ENCODE assay signal across 11 mouse cellular contexts in the genomic region with DNA sequence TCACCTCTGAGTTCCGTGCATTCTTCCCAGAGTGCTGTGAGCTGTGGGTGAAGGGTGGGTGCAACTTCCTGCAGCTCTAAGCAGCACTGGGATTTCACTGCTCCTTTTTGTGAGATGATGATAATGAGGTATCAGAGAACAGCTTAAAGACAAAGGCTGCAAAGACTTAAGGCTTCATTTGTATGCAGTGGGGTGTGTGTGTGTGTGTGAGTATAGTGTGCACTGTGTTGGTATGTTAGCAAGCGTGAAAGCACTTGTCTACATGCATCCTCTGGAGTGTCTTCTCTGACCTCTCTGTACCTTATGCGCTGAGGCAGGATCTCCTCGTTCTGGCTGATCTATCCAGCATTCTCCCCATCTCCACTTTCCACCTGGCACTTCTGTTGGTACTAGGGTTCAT.
DNase-seq lines count a peak whose midpoint lies in the region; ATAC-seq lines count a peak whose summit lies in the region.
"Had no signal": no experiment of that assay in that cellular context is flagged by ENCODE, and none has a peak within 500 bp of the region (broad histone marks: within the 10 kb centered on the region; RNA-seq: fewer than 3 reads in every experiment).

No protein-coding gene starts in this region.

- H3K4me3 ChIP-seq in hindbrain, embryonic 14.5 days (replicated peaks; ENCODE audit: low read length): no peak overlapping the region
- no peak overlapping the region for H3K4me3 ChIP-seq in hindbrain, embryonic 10.5 days
- H3K4me3 ChIP-seq in embryonic facial prominence, embryonic 10.5 days: no peak overlapping the region
- H3K4me3 ChIP-seq in forebrain, embryonic 13.5 days: no peak overlapping the region
- no peak overlapping the region for H3K4me3 ChIP-seq in midbrain, embryonic 14.5 days (replicated peaks; ENCODE audit: low read depth, low read length)

- H3K27ac ChIP-seq in hindbrain, embryonic 14.5 days: no peak overlapping the region
- no peak overlapping the region; the same call in 1 of the 2 replicates for H3K27ac ChIP-seq in hindbrain, embryonic 10.5 days
- H3K27ac ChIP-seq in embryonic facial prominence, embryonic 10.5 days (replicated peaks): peak overlapping the region; percentile 86
- H3K27ac ChIP-seq in forebrain, embryonic 13.5 days: no peak overlapping the region
- H3K27ac ChIP-seq in midbrain, embryonic 14.5 days (replicated peaks; ENCODE audit: low read depth, low read length): 0 out of 2 replicates have a peak overlapping the region, but pooled peaks have one; percentile 1

- H3K36me3 ChIP-seq in hindbrain, embryonic 14.5 days (replicated peaks; ENCODE audit: control insufficient read depth, insufficient read depth): no peaks in the 10 kb centered on the region
- H3K36me3 ChIP-seq in hindbrain, embryonic 10.5 days: 0 out of 2 replicates have a peak, but pooled peaks cover under 1% of the 10 kb centered on the region
- peaks cover 3% of the 10 kb centered on the region; the same call in 1 of the 2 replicates for H3K36me3 ChIP-seq in embryonic facial prominence, embryonic 10.5 days (replicated peaks)
- H3K36me3 ChIP-seq in forebrain, embryonic 13.5 days (ENCODE audit: poor library complexity, severe bottlenecking): no peaks in the 10 kb centered on the region
- peaks cover 2% of the 10 kb centered on the region; the same call in 1 of the 2 replicates for H3K36me3 ChIP-seq in midbrain, embryonic 14.5 days (ENCODE audit: control insufficient read depth, insufficient read depth, low read length)

- ATAC-seq in hindbrain, embryonic 14.5 days (ENCODE audit: low FRiP score): peak; percentile 34; the same call in 1 of the 2 replicates
- peak; percentile 48; the same call in 1 of the 2 replicates for ATAC-seq in forebrain, embryonic 13.5 days
- 0 out of 2 replicates have a peak, but pooled peaks have one; percentile 40 for ATAC-seq in midbrain, embryonic 14.5 days (ENCODE audit: low FRiP score, low TSS enrichment)

- H3K4me2 ChIP-seq in hindbrain, embryonic 14.5 days (replicated peaks): no peak overlapping the region
- no peak overlapping the region for H3K4me2 ChIP-seq in forebrain, embryonic 13.5 days
- no peak overlapping the region for H3K4me2 ChIP-seq in midbrain, embryonic 14.5 days (ENCODE audit: low read length)
- H3K4me2 ChIP-seq: lung, embryonic 14.5 days had no signal

- H3K4me1 ChIP-seq in hindbrain, embryonic 14.5 days (replicated peaks; ENCODE audit: control insufficient read depth, insufficient read depth, low read length): peaks cover 10% of the 10 kb centered on the region; the same call in 1 of the 2 replicates
- H3K4me1 ChIP-seq in hindbrain, embryonic 10.5 days (replicated peaks): peaks cover 31% of the 10 kb centered on the region
- peaks cover 45% of the 10 kb centered on the region for H3K4me1 ChIP-seq in embryonic facial prominence, embryonic 10.5 days
- peaks cover 21% of the 10 kb centered on the region for H3K4me1 ChIP-seq in forebrain, embryonic 13.5 days
- no peaks in the 10 kb centered on the region; the same call in 1 of the 2 replicates for H3K4me1 ChIP-seq in midbrain, embryonic 14.5 days (ENCODE audit: control insufficient read depth, insufficient read depth, low read length)

- H3K9me3 ChIP-seq in hindbrain, embryonic 14.5 days (ENCODE audit: control insufficient read depth, low read length): no peaks in the 10 kb centered on the region
- H3K9me3 ChIP-seq in hindbrain, embryonic 10.5 days: no peaks in the 10 kb centered on the region
- H3K9me3 ChIP-seq in embryonic facial prominence, embryonic 10.5 days: no peaks in the 10 kb centered on the region
- no peaks in the 10 kb centered on the region for H3K9me3 ChIP-seq in forebrain, embryonic 13.5 days (replicated peaks)
- no peaks in the 10 kb centered on the region for H3K9me3 ChIP-seq in midbrain, embryonic 14.5 days (ENCODE audit: control insufficient read depth, low read length)

- 44% methylated on average over 4 of the region's 4 CpGs for WGBS in hindbrain, embryonic 14.5 days
- 81% methylated on average over 4 of the region's 4 CpGs for WGBS in hindbrain, embryonic 10.5 days
- WGBS in embryonic facial prominence, embryonic 10.5 days: 83% methylated on average over 4 of the region's 4 CpGs
- WGBS in forebrain, embryonic 13.5 days: 45% methylated on average over 4 of the region's 4 CpGs
- 48% methylated on average over 4 of the region's 4 CpGs for WGBS in midbrain, embryonic 14.5 days

- no peaks in the 10 kb centered on the region for H3K27me3 ChIP-seq in hindbrain, embryonic 14.5 days (ENCODE audit: control insufficient read depth, insufficient read depth, low read length)
- H3K27me3 ChIP-seq in hindbrain, embryonic 10.5 days (ENCODE audit: insufficient read depth, poor library complexity, severe bottlenecking): no peaks in the 10 kb centered on the region
- H3K27me3 ChIP-seq in embryonic facial prominence, embryonic 10.5 days (replicated peaks; ENCODE audit: low read depth, poor library complexity, severe bottlenecking): no peaks in the 10 kb centered on the region
- H3K27me3 ChIP-seq in forebrain, embryonic 13.5 days: no peaks in the 10 kb centered on the region
- H3K27me3 ChIP-seq in midbrain, embryonic 14.5 days (ENCODE audit: control insufficient read depth, insufficient read depth, low read length): no peaks in the 10 kb centered on the region

- no peak for DNase-seq in hindbrain, embryonic 14.5 days (ENCODE audit: low spot score)
- DNase-seq in hindbrain, embryonic 10.5 days (ENCODE audit: low spot score): no peak
- DNase-seq in embryonic facial prominence, embryonic 10.5 days (ENCODE audit: low spot score): no peak
- peak; percentile 17 for DNase-seq in midbrain, embryonic 14.5 days
- DNase-seq in right cerebral cortex, postnatal 4 days: no peak
- DNase-seq in left cerebral cortex, adult 8-10 months (ENCODE audit: low spot score in 2 of 2): no peak
- no peak for DNase-seq in cerebellum, adult 8-10 months
- DNase-seq: heart, postnatal 36 days; kidney, postnatal 25 days; lung, embryonic 14.5 days had no signal

- no peak overlapping the region for H3K9ac ChIP-seq in hindbrain, embryonic 14.5 days
- no peak overlapping the region for H3K9ac ChIP-seq in forebrain, embryonic 13.5 days
- H3K9ac ChIP-seq in midbrain, embryonic 14.5 days (replicated peaks; ENCODE audit: low read length): no peak overlapping the region
- H3K9ac ChIP-seq: lung, embryonic 14.5 days had no signal

Comparison
In these comparisons a context has a peak if more than half of its experiments do, and no peak if none do; other contexts are left out.
1. H3K27ac ChIP-seq: peak in embryonic facial prominence, embryonic 10.5 days (single experiment) and midbrain, embryonic 14.5 days (single experiment); none in hindbrain, embryonic 14.5 days (single experiment), hindbrain, embryonic 10.5 days (single experiment) and forebrain, embryonic 13.5 days (single experiment).
2. Peak in every context shown above with its lines, with median percentiles within 50 percentile points of each other: ATAC-seq.